Mouse (Mus musculus) erythroblast, embryonic 14.5 days (primary cell): ENCODE results near the gene Tmem185b.

Source experiments
- GATA1 ChIP-seq: IDR thresholded peaks from 2 replicates; pipeline ENCODE4 v1.6.1; 2012; ENCODE audit warnings: low read length, inconsistent platforms, mixed read lengths
- TAL1 ChIP-seq: IDR thresholded peaks from 3 replicates; pipeline ENCODE4 v1.6.1; 2012; ENCODE audit warnings: low read length, inconsistent platforms, mixed read lengths

DNA sequence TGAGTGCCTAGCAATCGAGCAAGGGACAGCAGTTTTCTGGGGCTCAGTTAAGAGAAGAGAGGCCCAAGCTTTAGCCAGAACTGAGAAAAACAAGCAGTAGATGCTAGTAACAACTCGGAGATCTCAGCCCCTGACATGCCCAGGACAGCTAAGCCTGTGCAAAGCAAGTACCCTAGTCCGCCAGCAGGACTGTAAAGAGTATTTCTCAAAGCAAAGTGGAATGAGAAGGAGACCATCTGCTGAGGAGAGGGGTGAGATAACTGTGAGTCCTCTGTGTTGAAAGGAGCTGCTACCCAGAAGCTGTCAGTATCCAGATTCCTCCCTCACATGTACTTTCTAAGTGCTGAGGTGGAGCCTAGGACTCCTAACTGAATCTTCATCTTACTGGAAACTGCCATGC, 20.5 kb downstream of the Tmem185b start:
- TF ChIP-seq TAL1, result no peak
- no peak for TF ChIP-seq GATA1
